Mouse (Mus musculus): Measurements from ENCODE around the gene Slc26a8. TPM values are rescaled to one million over a fixed set of nuclear protein-coding genes. Genes with fewer than 3 reads are reported as not detected.

The Slc26a8 gene
- total RNA-seq, 2 experiments from 2014 or later = 6.6 to 8.0 TPM

DNA sequence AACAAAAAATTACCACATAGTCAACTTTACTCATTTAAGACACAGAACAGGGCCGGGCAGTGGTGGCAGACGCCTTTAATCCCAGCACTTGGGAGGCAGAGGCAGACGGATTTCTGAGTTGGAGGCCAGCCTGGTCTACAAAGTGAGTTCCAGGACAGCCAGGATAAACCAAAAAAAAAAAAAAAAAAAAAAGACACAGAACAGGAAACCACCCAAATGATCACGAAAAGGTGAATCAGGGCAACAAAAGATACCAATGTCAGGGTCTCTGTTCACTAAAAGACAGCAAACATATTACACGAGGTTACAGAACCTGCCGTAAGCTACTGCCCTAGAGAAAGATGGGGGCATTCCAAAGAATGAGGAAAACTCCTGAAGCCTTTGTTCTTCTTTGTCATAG lies 76.9 kb downstream of the Slc26a8 start:
- DNase-seq (ENCODE audit: low spot score in 2 of 2) = no peak
- intact Hi-C loops (cut with DNase I) = no loop called here

DNA sequence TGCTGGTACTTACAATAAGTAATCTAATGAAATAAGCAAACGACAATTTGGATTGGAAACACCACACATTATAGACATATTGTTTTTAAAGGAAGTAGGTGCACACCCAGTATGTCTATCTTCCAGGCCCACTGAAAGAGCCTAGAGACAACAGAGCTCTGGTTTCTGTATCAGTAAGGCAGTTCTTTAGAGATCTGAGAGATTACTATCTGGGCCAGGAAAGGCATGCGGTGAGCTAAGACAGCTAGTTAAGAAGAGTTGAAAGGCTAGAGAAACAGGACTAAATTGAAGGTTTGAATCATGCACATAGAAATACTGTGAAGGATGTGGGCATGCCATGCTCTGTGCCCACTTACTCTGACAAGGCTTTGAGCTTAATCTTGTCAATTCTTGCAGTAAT lies 77.4 kb downstream of the Slc26a8 start:
- intact Hi-C loops (cut with DNase I) = no loop called here
- no peak for DNase-seq (ENCODE audit: low spot score in 2 of 2)

DNA sequence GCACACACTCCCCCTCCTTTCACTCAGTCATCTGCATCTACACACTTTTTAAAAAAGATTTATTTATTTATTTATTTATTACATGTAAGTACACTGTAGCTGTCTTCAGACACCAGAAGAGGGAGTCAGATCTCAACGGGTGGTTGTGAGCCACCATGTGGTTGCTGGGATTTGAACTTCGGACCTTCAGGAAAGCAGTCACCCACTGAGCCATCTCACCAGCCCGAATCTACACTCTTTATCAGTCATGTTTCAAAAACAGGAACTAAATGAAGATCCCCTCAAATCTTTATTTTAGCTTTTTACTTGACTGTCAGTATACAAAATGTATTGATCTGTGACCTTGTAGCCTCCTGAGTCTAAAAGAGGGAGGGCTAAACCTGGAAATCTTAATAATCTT lies 80.5 kb downstream of the Slc26a8 start:
- no peak for DNase-seq (ENCODE audit: low spot score in 2 of 2)
- intact Hi-C loops (cut with DNase I) = no loop called here

DNA sequence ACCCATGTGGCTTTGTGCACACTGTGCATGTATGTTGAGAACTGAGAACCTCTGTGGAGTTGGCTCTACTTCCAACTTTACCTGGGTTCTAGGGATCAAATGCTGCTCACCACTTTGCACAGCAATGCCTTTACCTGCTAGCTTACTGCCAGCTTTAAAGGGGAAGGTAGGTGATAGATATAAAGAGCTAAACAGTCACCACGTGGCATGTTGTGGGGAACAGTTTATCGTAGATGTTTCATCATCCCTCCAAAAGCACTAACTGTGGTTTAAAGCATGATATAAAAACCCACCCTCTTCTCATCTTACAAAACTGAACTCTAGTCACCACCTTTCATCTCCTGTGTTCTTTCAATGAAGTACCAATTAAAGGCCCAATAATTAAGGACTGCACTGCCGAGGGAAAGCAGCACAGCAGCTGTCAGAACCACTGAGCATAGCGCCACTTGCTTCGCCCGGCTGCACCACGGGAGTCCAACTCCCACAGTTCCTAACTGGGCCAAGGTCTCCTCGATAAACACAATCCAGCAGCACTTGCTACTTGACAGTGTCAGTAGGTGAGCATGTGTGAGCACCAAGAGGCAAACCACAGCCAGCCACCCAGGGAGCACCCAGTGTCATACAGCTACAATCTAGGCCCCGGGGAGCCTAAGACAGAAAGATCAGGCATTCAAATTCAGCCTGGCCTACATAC lies 88.3 kb downstream of the Slc26a8 start:
- no peak for DNase-seq (ENCODE audit: low spot score in 2 of 2)
- intact Hi-C loops (cut with DNase I) = no loop called here

DNA sequence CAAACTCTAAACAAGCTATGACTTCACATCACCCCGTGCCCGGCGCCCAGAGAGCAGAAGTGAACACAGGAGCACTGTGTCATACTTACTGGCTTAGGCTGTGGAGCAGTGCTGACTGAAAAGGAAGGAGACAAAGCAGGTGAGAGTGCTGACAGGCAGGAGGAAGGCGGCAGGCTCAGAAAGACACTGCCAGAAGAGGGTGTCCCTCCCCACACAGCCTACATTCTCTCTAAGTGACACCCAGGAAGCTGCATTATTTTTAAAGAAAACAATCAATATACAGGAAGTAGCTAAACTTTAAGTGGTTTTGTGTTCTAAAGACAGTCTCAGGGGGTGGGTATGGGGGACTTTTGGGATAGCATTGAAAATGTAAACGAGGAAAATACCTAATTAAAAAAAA lies 89.3 kb downstream of the Slc26a8 start:
- no peak for DNase-seq (ENCODE audit: low spot score in 2 of 2)
- intact Hi-C loops (cut with DNase I) = no loop called here

DNA sequence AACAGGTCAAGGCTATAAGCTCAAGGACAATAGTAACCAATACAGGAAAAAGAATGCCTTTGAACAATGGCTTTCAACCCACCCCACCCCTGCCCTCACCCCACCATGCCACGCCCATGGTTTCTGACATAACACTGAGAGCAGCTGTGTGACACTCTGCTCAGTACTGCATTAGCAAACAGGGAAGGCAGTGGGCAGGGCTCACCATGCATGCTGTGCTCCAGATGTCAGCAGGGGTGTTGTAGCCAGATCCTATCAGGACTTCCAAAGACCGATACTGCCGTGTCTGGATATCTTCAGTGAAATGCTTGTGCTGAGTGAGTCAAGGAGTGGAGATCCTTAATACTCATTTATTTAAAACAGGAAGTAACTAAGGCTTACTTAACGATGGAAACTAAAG lies 96.1 kb downstream of the Slc26a8 start:
- intact Hi-C loops (cut with DNase I) = loop anchor here (2.0 kb wide), 1 partner anchor 55 kb away; no protein-coding TSS in a partner anchor
- DNase-seq (ENCODE audit: low spot score in 2 of 2) = no peak

DNA sequence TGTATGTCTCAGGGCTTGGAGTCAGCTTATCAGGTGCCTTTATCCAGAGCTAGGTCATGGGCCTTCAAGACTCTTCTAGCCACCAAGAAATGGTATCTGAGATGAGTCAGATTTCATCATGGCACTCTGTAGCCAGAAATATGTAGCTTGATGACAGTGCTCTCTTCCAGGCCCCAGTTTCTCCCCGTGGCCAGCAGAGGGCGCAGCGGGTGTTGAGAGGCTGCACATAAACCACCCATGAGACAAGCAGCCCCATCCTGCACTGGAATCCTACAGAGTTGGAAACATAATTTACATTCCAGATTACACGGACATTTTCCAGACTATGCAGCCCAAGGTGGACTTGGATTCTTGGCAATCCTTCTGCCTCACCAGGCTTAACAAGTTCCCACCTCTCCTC lies 97.0 kb downstream of the Slc26a8 start:
- intact Hi-C loops (cut with DNase I) = loop anchor here (2.0 kb wide), 1 partner anchor 56 kb away; no protein-coding TSS in a partner anchor
- DNase-seq (ENCODE audit: low spot score in 2 of 2) = peak; percentile 66 to 88

DNA sequence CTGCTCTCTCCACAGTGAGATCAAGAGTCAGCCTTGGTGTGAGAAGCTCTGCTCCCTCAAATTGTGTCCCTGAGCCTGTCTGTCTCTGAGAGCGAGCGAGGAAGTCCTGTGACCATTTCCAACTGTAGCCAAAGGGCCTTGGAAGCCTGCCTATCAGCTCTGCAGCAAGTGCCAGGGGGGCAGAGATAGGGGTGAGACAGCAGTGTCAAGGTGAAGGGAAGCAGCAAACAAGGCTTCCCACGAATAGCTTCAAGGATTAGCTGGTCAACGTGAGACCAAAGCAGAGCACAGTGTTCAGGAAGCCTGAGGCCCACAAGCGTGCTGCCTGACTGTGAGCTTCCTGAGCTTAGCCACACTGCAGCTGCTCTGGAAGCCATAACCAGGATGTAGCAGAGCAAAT lies 98.6 kb downstream of the Slc26a8 start:
- intact Hi-C loops (cut with DNase I) = no loop called here
- no peak for DNase-seq (ENCODE audit: low spot score in 2 of 2)

DNA sequence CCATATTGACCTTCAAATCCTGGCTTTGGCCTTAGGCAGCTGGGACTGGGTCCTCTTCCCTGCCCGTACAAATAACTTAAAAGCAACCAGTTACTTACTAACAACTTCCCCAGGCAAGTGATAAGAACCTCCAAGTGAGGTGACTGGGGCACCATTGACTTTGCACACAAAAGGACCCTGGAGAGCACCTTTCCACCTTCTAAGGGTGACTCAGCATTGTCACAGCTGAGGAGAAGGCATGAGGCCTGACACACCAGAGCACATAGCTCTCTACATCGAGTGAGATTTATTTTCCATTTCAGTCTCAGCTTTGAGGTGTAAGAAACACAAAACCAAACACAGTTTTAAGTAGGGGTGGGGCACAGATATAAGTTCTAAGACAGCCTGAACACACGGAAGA lies 99.4 kb downstream of the Slc26a8 start:
- intact Hi-C loops (cut with DNase I) = no loop called here
- DNase-seq (ENCODE audit: low spot score in 2 of 2) = no peak

DNA sequence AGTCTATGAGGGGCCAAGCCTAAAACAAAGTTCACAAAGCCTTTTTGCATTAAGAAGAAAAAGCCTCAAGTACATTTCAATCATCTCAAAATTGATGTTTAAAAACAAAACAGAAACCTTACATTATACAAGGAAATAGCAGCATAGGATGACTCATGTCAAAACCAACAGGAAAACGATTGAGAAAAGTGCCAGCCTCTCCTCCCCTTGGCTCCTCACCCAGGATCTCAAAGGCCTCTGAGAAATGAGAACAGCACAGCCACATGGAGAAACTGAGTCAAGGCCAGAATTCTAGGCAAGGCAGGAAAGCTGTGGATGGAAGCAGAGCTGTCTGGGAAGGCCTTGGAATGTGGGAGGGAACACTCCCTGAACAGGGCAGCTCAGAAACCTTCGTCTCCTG lies 101.4 kb downstream of the Slc26a8 start:
- DNase-seq (ENCODE audit: low spot score in 2 of 2) = no peak
- intact Hi-C loops (cut with DNase I) = no loop called here

Other genes starting within 250 kb of the Slc26a8 start
- 10 to 100 TPM; 46.4 to 53.2 TPM for gene Fkbp5, start 172.7 kb downstream of the Slc26a8 start, total RNA-seq (2021)
- gene Armc12, start 159.4 kb downstream of the Slc26a8 start, total RNA-seq (2021) = not detected
- not detected for gene Clpsl2, start 140.8 kb downstream of the Slc26a8 start, total RNA-seq (2021)
- gene Clps, start 129.5 kb downstream of the Slc26a8 start, total RNA-seq (2021) = not detected
- gene Lhfpl5, start 114.6 kb downstream of the Slc26a8 start, total RNA-seq (2021) = 1 to 10 TPM; 1.4 to 2.8 TPM
- 100 to 1,000 TPM in 1 of 2 experiments, 10 to 100 TPM in 1; 99.9 to 101 TPM for gene Srpk1, start 67.5 kb downstream of the Slc26a8 start, total RNA-seq (2021)
- gene Mapk14, start 1.1 kb upstream of the Slc26a8 start, total RNA-seq (2021) = 10 to 100 TPM; 91.8 to 92.8 TPM
- 1 to 10 TPM; 2.2 to 3.6 TPM for gene AC170998.1, start 35.9 kb upstream of the Slc26a8 start, total RNA-seq (2021)
- 1 to 10 TPM; 1.0 to 1.2 TPM for gene Mapk13, start 79.1 kb upstream of the Slc26a8 start, total RNA-seq (2021)
- gene Brpf3, start 110.9 kb upstream of the Slc26a8 start, total RNA-seq (2021) = 10 to 100 TPM; 47.2 to 54.7 TPM
- under 1 TPM; 0.46 to 0.57 TPM for gene Pnpla1, start 168.2 kb upstream of the Slc26a8 start, total RNA-seq (2021)
- 10 to 100 TPM in 1 of 2 experiments, 1 to 10 TPM in 1; 9.5 to 11.4 TPM for gene 4930539E08Rik, start 225.1 kb upstream of the Slc26a8 start, total RNA-seq (2021)